Mouse (Mus musculus): ENCODE measurements around the gene N6amt1.

GRCm38 (mm10) chr16:87360096-87360495, 6.1 kb downstream of the N6amt1 start:
- TF ChIP-seq CTCF (conservative IDR thresholded peaks at IDR 0.05; ENCODE audit: low read length), result no peak
- TF ChIP-seq NANOG (IDR thresholded peaks at IDR 0.05; ENCODE audit: borderline replicate concordance, low read length), result no peak
- TF ChIP-seq POU5F1 (IDR thresholded peaks at IDR 0.05; ENCODE audit: borderline replicate concordance, low read length), result no peak

Data from E14TG2a.4 (cell line).